Mouse (Mus musculus) CH12.LX (cell line): ENCODE measurements around the gene Arpc1b. TPM values are rescaled to one million over a fixed set of nuclear protein-coding genes. Genes with fewer than 3 reads are reported as not detected.

ENCODE experiments used
- polyA plus RNA-seq: library from polyadenylated mRNA; unstranded; fragments of >175 nt; gene quantifications from 2 replicates; pipeline ENCODE4 v1.2.1, GENCODE M21; 2012; ENCODE audit warnings: low read depth; ENCODE audit not compliant: insufficient read length
- total RNA-seq, 2 experiments: library from RNA; depleted of rRNA; stranded (reverse); fragments of 300-350 nt in 1 of 2; fragments of >200 nt in 1 of 2; gene quantifications; 2 replicates each; pipeline ENCODE4 v1.2.3; 2012 to 2014

Gene Arpc1b
- total and polyA plus RNA-seq, 3 experiments = 330 to 516 (median 441) TPM

Other genes starting within 250 kb of the Arpc1b start
- 4.1 and 4.3 TPM in 2 replicates for gene Smurf1, start 148.4 kb upstream of the Arpc1b start, total RNA-seq (2012; rRNA removed)
- 2.9 and 3.1 TPM in 2 replicates for gene Smurf1, start 148.4 kb upstream of the Arpc1b start, total RNA-seq (2014; rRNA removed)
- gene Smurf1, start 148.4 kb upstream of the Arpc1b start, polyA plus RNA-seq = 6.6 and 7.2 TPM in 2 replicates
- not detected in 2 replicates for gene Gm4871, start 81.5 kb upstream of the Arpc1b start, total RNA-seq (2012; rRNA removed)
- not detected in 2 replicates for gene Gm4871, start 81.5 kb upstream of the Arpc1b start, total RNA-seq (2014; rRNA removed)
- not detected in 2 replicates for gene Gm4871, start 81.5 kb upstream of the Arpc1b start, polyA plus RNA-seq
- gene 1700018F24Rik, start 71.2 kb upstream of the Arpc1b start, total RNA-seq (2012; rRNA removed) = not detected in 2 replicates
- gene 1700018F24Rik, start 71.2 kb upstream of the Arpc1b start, total RNA-seq (2014; rRNA removed) = not detected in 2 replicates
- not detected in 2 replicates for gene 1700018F24Rik, start 71.2 kb upstream of the Arpc1b start, polyA plus RNA-seq
- gene Arpc1a, start 30.4 kb upstream of the Arpc1b start, total RNA-seq (2012; rRNA removed) = 57.5 and 59.2 TPM in 2 replicates
- gene Arpc1a, start 30.4 kb upstream of the Arpc1b start, total RNA-seq (2014; rRNA removed) = 56.5 and 59.5 TPM in 2 replicates
- 68.9 and 83.2 TPM in 2 replicates for gene Arpc1a, start 30.4 kb upstream of the Arpc1b start, polyA plus RNA-seq
- gene Kpna7, start 30.2 kb upstream of the Arpc1b start, total RNA-seq (2012; rRNA removed) = not detected in 2 replicates
- not detected in 2 replicates for gene Kpna7, start 30.2 kb upstream of the Arpc1b start, total RNA-seq (2014; rRNA removed)
- gene Kpna7, start 30.2 kb upstream of the Arpc1b start, polyA plus RNA-seq = 0.26 TPM in 1 of 2 replicates, not detected in the other
- 86.7 and 102 TPM in 2 replicates for gene Pdap1, start 26.0 kb downstream of the Arpc1b start, total RNA-seq (2012; rRNA removed)
- gene Pdap1, start 26.0 kb downstream of the Arpc1b start, total RNA-seq (2014; rRNA removed) = 58.9 and 64.5 TPM in 2 replicates
- 267 and 280 TPM in 2 replicates for gene Pdap1, start 26.0 kb downstream of the Arpc1b start, polyA plus RNA-seq
- gene Bud31, start 26.1 kb downstream of the Arpc1b start, total RNA-seq (2012; rRNA removed) = 155 and 209 TPM in 2 replicates
- 282 and 342 TPM in 2 replicates for gene Bud31, start 26.1 kb downstream of the Arpc1b start, total RNA-seq (2014; rRNA removed)
- gene Bud31, start 26.1 kb downstream of the Arpc1b start, polyA plus RNA-seq = 211 and 249 TPM in 2 replicates
- gene Ptcd1, start 52.9 kb downstream of the Arpc1b start, total RNA-seq (2012; rRNA removed) = 13.9 and 15.3 TPM in 2 replicates
- 10.6 and 11.4 TPM in 2 replicates for gene Ptcd1, start 52.9 kb downstream of the Arpc1b start, total RNA-seq (2014; rRNA removed)
- 11.7 and 12.3 TPM in 2 replicates for gene Ptcd1, start 52.9 kb downstream of the Arpc1b start, polyA plus RNA-seq
- 59.2 and 68.4 TPM in 2 replicates for gene Cpsf4, start 53.0 kb downstream of the Arpc1b start, total RNA-seq (2012; rRNA removed)
- 70.7 and 75.2 TPM in 2 replicates for gene Cpsf4, start 53.0 kb downstream of the Arpc1b start, total RNA-seq (2014; rRNA removed)
- gene Cpsf4, start 53.0 kb downstream of the Arpc1b start, polyA plus RNA-seq = 54.6 and 56.3 TPM in 2 replicates
- gene Atp5j2, start 77.8 kb downstream of the Arpc1b start, total RNA-seq (2012; rRNA removed) = 440 and 469 TPM in 2 replicates
- 202 and 229 TPM in 2 replicates for gene Atp5j2, start 77.8 kb downstream of the Arpc1b start, total RNA-seq (2014; rRNA removed)
- gene Atp5j2, start 77.8 kb downstream of the Arpc1b start, polyA plus RNA-seq = 327 and 397 TPM in 2 replicates
- gene Zkscan14, start 87.7 kb downstream of the Arpc1b start, total RNA-seq (2012; rRNA removed) = 11.5 and 12.1 TPM in 2 replicates
- 10.7 and 12.8 TPM in 2 replicates for gene Zkscan14, start 87.7 kb downstream of the Arpc1b start, total RNA-seq (2014; rRNA removed)
- 10.1 and 10.5 TPM in 2 replicates for gene Zkscan14, start 87.7 kb downstream of the Arpc1b start, polyA plus RNA-seq
- 5.6 and 6.2 TPM in 2 replicates for gene Zkscan5, start 90.3 kb downstream of the Arpc1b start, total RNA-seq (2012; rRNA removed)
- 4.7 and 5.0 TPM in 2 replicates for gene Zkscan5, start 90.3 kb downstream of the Arpc1b start, total RNA-seq (2014; rRNA removed)
- gene Zkscan5, start 90.3 kb downstream of the Arpc1b start, polyA plus RNA-seq = 4.4 and 5.3 TPM in 2 replicates
- gene Zfp655, start 117.5 kb downstream of the Arpc1b start, total RNA-seq (2012; rRNA removed) = 18.2 and 20.7 TPM in 2 replicates
- gene Zfp655, start 117.5 kb downstream of the Arpc1b start, total RNA-seq (2014; rRNA removed) = 21.9 and 24.6 TPM in 2 replicates
- 18.1 and 18.5 TPM in 2 replicates for gene Zfp655, start 117.5 kb downstream of the Arpc1b start, polyA plus RNA-seq
- gene Zscan25, start 166.3 kb downstream of the Arpc1b start, total RNA-seq (2012; rRNA removed) = 12.2 and 13.5 TPM in 2 replicates
- 9.8 and 11.8 TPM in 2 replicates for gene Zscan25, start 166.3 kb downstream of the Arpc1b start, total RNA-seq (2014; rRNA removed)
- gene Zscan25, start 166.3 kb downstream of the Arpc1b start, polyA plus RNA-seq = 19.5 and 20.1 TPM in 2 replicates
- not detected in 2 replicates for gene Cyp3a57, start 231.1 kb downstream of the Arpc1b start, total RNA-seq (2012; rRNA removed)
- not detected in 2 replicates for gene Cyp3a57, start 231.1 kb downstream of the Arpc1b start, total RNA-seq (2014; rRNA removed)
- gene Cyp3a57, start 231.1 kb downstream of the Arpc1b start, polyA plus RNA-seq = not detected in 2 replicates